Comparison of ENCODE assay signal across 23 mouse cellular contexts in genomic region chr19:3447348-3447747, GRCm38 (mm10). TPM values are rescaled to one million over a fixed set of nuclear protein-coding genes. Genes with fewer than 3 reads are reported as not detected.
DNase-seq lines count a peak whose midpoint lies in the region; ATAC-seq and TF ChIP-seq lines count a peak whose summit lies in the region.
"Had no signal": no experiment of that assay in that cellular context is flagged by ENCODE, and none has a peak within 500 bp of the region (broad histone marks: within the 10 kb centered on the region; RNA-seq: fewer than 3 reads in every experiment).

No protein-coding gene starts in this region.

- no peak overlapping the region for H3K4me2 ChIP-seq in kidney, postnatal 0 days (ENCODE audit: low read length)
- H3K4me2 ChIP-seq: embryonic facial prominence, embryonic 12.5 days; heart, embryonic 11.5 days; limb, embryonic 15.5 days had no signal

- no peaks in the 10 kb centered on the region for H3K27me3 ChIP-seq in kidney, postnatal 0 days (ENCODE audit: insufficient read depth, low read length)
- H3K27me3 ChIP-seq in testis, adult 2 months (ENCODE audit: control insufficient read depth, insufficient read depth, low read length) = no peaks in the 10 kb centered on the region
- no peaks in the 10 kb centered on the region for H3K27me3 ChIP-seq in cerebellum, adult 2 months (ENCODE audit: control insufficient read depth, insufficient read depth, low read length)
- H3K27me3 ChIP-seq: embryonic facial prominence, embryonic 12.5 days; limb, embryonic 15.5 days had no signal

- H3K4me1 ChIP-seq in kidney, postnatal 0 days (replicated peaks; ENCODE audit: insufficient read depth, low read length) = no peaks in the 10 kb centered on the region
- no peaks in the 10 kb centered on the region; the same call in 1 of the 2 replicates for H3K4me1 ChIP-seq in testis, adult 2 months (ENCODE audit: control insufficient read depth, insufficient read depth, low read length)
- no peaks in the 10 kb centered on the region for H3K4me1 ChIP-seq in cerebellum, adult 2 months (ENCODE audit: control insufficient read depth, insufficient read depth, low read length)
- H3K4me1 ChIP-seq: hindbrain, embryonic 10.5 days had no signal

- no peak overlapping the region for H3K4me3 ChIP-seq in kidney, postnatal 0 days (replicated peaks; ENCODE audit: low read depth, low read length)
- H3K4me3 ChIP-seq in testis, adult 2 months (ENCODE audit: control insufficient read depth, low read depth, low read length) = no peak overlapping the region
- no peak overlapping the region for H3K4me3 ChIP-seq in cerebellum, adult 2 months (replicated peaks; ENCODE audit: insufficient read depth, low read depth, low read length)
- H3K4me3 ChIP-seq: embryonic facial prominence, embryonic 12.5 days; hindbrain, embryonic 10.5 days; limb, embryonic 15.5 days had no signal

- no peak for TF ChIP-seq POLR2A in testis, adult 2 months (IDR thresholded peaks at IDR 0.05; ENCODE audit: control insufficient read depth, low read depth, low read length)
- no peak for TF ChIP-seq POLR2A in cerebellum, adult 2 months (IDR thresholded peaks at IDR 0.05; ENCODE audit: borderline replicate concordance, insufficient read depth, low read length)

- 0 out of 2 replicates have a peak, but pooled peaks have one; percentile 23 for TF ChIP-seq CTCF in kidney, postnatal 0 days (IDR thresholded peaks at IDR 0.05; ENCODE audit: low read depth)
- peak; percentile 12; the same call in 1 of the 2 replicates for TF ChIP-seq CTCF in testis, adult 2 months (IDR thresholded peaks at IDR 0.05; ENCODE audit: control insufficient read depth, insufficient read depth, insufficient replicate concordance, low read depth, low read length)
- no peak for TF ChIP-seq CTCF in cerebellum, adult 2 months (IDR thresholded peaks at IDR 0.05; ENCODE audit: borderline replicate concordance, insufficient read depth, low read depth, low read length)

- H3K36me3 ChIP-seq in kidney, postnatal 0 days (ENCODE audit: insufficient read depth, low read length) = no peaks in the 10 kb centered on the region
- no peaks in the 10 kb centered on the region for H3K36me3 ChIP-seq in testis, adult 2 months (ENCODE audit: control insufficient read depth, insufficient read depth, low read length)
- H3K36me3 ChIP-seq: embryonic facial prominence, embryonic 12.5 days; hindbrain, embryonic 10.5 days; limb, embryonic 15.5 days had no signal

- DNase-seq in kidney, postnatal 0 days (ENCODE audit: low spot score) = no peak
- no peak for DNase-seq in kidney, adult 9 months
- no peak for DNase-seq in testis, postnatal 14 days (ENCODE audit: low spot score)
- peak; percentile 68 for DNase-seq in R1 (ENCODE audit: low read depth, low spot score)
- DNase-seq in cerebellum, adult 2 months = no peak
- no peak for DNase-seq in adrenal gland, postnatal 36 days
- DNase-seq: adrenal gland, postnatal 25 days; cerebellum, adult 11-12 months; cerebellum, postnatal 14 days; kidney, adult 2 months; kidney, postnatal 14 days; left cerebral cortex, postnatal 4 days; lung, adult 2 months; lung, postnatal 4 days had no signal

- H3K27ac ChIP-seq in kidney, postnatal 0 days = no peak overlapping the region
- H3K27ac ChIP-seq in testis, adult 2 months (ENCODE audit: control insufficient read depth, insufficient read depth, low read depth, low read length) = no peak overlapping the region
- H3K27ac ChIP-seq in cerebellum, adult 2 months (ENCODE audit: insufficient read depth, low read length) = no peak overlapping the region
- H3K27ac ChIP-seq: embryonic facial prominence, embryonic 12.5 days; hindbrain, embryonic 10.5 days; limb, embryonic 15.5 days had no signal

- H3K9ac ChIP-seq in kidney, postnatal 0 days (ENCODE audit: low read depth, low read length) = no peak overlapping the region
- H3K9ac ChIP-seq: embryonic facial prominence, embryonic 12.5 days; limb, embryonic 15.5 days had no signal

- no peak for ATAC-seq in kidney, postnatal 0 days (replicated peaks; ENCODE audit: low FRiP score, low read depth)
- ATAC-seq: forebrain, embryonic 14.5 days had no signal

- WGBS in kidney, postnatal 0 days = 72% methylated on average over 3 of the region's 3 CpGs
- WGBS in cerebellum, adult 2 months = 62% methylated on average over 3 of the region's 3 CpGs

- H3K9me3 ChIP-seq in kidney, postnatal 0 days (replicated peaks; ENCODE audit: low read length) = no peaks in the 10 kb centered on the region
- H3K9me3 ChIP-seq: embryonic facial prominence, embryonic 12.5 days; limb, embryonic 15.5 days had no signal

RNA-seq across cellular contexts. Expression of gene Gal, which starts 33.0 kb away (rescaled TPM):
- polyA plus RNA-seq in kidney, postnatal 0 days (2015; fragmentation: Nextera tagmentation; extraction: Ambion mirVana) = 0.61 and 0.70 TPM in 2 replicates
- 0.72 and 0.90 TPM in 2 replicates for polyA plus RNA-seq in testis, adult 2 months (2012; rRNA removed)
- polyA plus RNA-seq in cerebellum, adult 2 months (2012; rRNA removed) = 6.7 and 7.1 TPM in 2 replicates
- total RNA-seq in adrenal gland, postnatal 36 days (2021) = 10 to 100 TPM; 36.3 to 93.3 TPM
- total RNA-seq: monocyte, adult 5-6 weeks; neutrophil, adult 5-6 weeks had no signal
- polyA plus RNA-seq: C2C12 had no signal

RNA-seq across cellular contexts. Expression of gene Tesmin, which starts 58.7 kb away (rescaled TPM):
- polyA plus RNA-seq in kidney, postnatal 0 days (2015; fragmentation: Nextera tagmentation; extraction: Ambion mirVana) = 0.93 and 0.96 TPM in 2 replicates
- 134 and 150 TPM in 2 replicates for polyA plus RNA-seq in testis, adult 2 months (2012; rRNA removed)
- 0.13 and 0.15 TPM in 2 replicates for polyA plus RNA-seq in cerebellum, adult 2 months (2012; rRNA removed)
- total RNA-seq in adrenal gland, postnatal 36 days (2021) = under 1 TPM; 0.73 to 0.92 TPM

Comparison
In these comparisons a context has a peak if more than half of its experiments do, and no peak if none do; other contexts are left out.
1. RNA of gene Tesmin, which starts 58.7 kb away (polyA plus RNA-seq): 134 to 150 TPM in testis, adult 2 months; 0.93 to 0.96 TPM in kidney, postnatal 0 days and 0.13 to 0.15 TPM in cerebellum, adult 2 months; every median in the first group is over 10 times any median in the second.